Mouse (Mus musculus) thymus, adult 2 months (tissue): ENCODE data around the gene H3f3b.

Source experiments
- CTCF ChIP-seq: fragments of 200-500 bp; IDR thresholded peaks from 2 replicates; pipeline ENCODE4 v1.5.1; 2012; ENCODE audit warnings: mild to moderate bottlenecking, control low read depth, low read length, moderate library complexity, borderline replicate concordance; ENCODE audit not compliant: control insufficient read depth, poor library complexity, insufficient read depth; ENCODE audit errors: extremely low read depth
- POLR2A ChIP-seq: fragments of 200-500 bp; IDR thresholded peaks from 2 replicates; pipeline ENCODE4 v1.6.1; 2012; ENCODE audit warnings: mild to moderate bottlenecking, low read length, control low read depth, moderate library complexity; ENCODE audit not compliant: control insufficient read depth, poor library complexity, insufficient read depth; ENCODE audit errors: extremely low read depth

- TF ChIP-seq CTCF = no peak
- no peak for TF ChIP-seq POLR2A
These were observed 18.1 kb downstream of the H3f3b start for GRCm38 (mm10) chr11:116009661-116010060.
